In genomic region chr7:12922729-12923128, GRCm38 (mm10) we compare ENCODE assay signal across 7 mouse cellular contexts. TPM values are rescaled to one million over a fixed set of nuclear protein-coding genes. Genes with fewer than 3 reads are reported as not detected.
DNase-seq lines count a peak whose midpoint lies in the region; ATAC-seq and TF ChIP-seq lines count a peak whose summit lies in the region.

No protein-coding gene starts in this region.

- peaks cover 20% of the 10 kb centered on the region for H3K4me1 ChIP-seq in lung, embryonic 16.5 days (replicated peaks; ENCODE audit: control insufficient read depth, insufficient read depth, low read length)
- H3K4me1 ChIP-seq in embryonic facial prominence, embryonic 15.5 days, result peaks cover 42% of the 10 kb centered on the region
- peaks cover 31% of the 10 kb centered on the region for H3K4me1 ChIP-seq in limb, embryonic 10.5 days
- peaks cover 3% of the 10 kb centered on the region; the same call in 1 of the 2 replicates for H3K4me1 ChIP-seq in olfactory bulb, adult 2 months (ENCODE audit: control insufficient read depth, insufficient read depth, low read length)

- H3K9me3 ChIP-seq in lung, embryonic 16.5 days (ENCODE audit: control insufficient read depth, low read length), result no peaks in the 10 kb centered on the region
- H3K9me3 ChIP-seq in embryonic facial prominence, embryonic 15.5 days (replicated peaks), result no peaks in the 10 kb centered on the region
- H3K9me3 ChIP-seq in limb, embryonic 10.5 days (replicated peaks), result no peaks in the 10 kb centered on the region

- no peak for TF ChIP-seq POLR2A in olfactory bulb, adult 2 months (IDR thresholded peaks at IDR 0.05; ENCODE audit: insufficient read depth, low read depth, low read length)

- H3K27me3 ChIP-seq in lung, embryonic 16.5 days (ENCODE audit: control insufficient read depth, insufficient read depth, low read depth, low read length), result no peaks in the 10 kb centered on the region
- peaks cover 7% of the 10 kb centered on the region; the same call in 1 of the 2 replicates for H3K27me3 ChIP-seq in embryonic facial prominence, embryonic 15.5 days
- H3K27me3 ChIP-seq in limb, embryonic 10.5 days (ENCODE audit: low read depth, poor library complexity, severe bottlenecking), result peaks cover 26% of the 10 kb centered on the region

- no peak for ATAC-seq in lung, embryonic 16.5 days (ENCODE audit: low read depth)
- no peak for ATAC-seq in embryonic facial prominence, embryonic 15.5 days (ENCODE audit: insufficient number of reproducible peaks, low FRiP score, low TSS enrichment, low read depth)

- H3K36me3 ChIP-seq in lung, embryonic 16.5 days (ENCODE audit: control insufficient read depth, insufficient read depth, low read length), result peaks cover 36% of the 10 kb centered on the region
- H3K36me3 ChIP-seq in embryonic facial prominence, embryonic 15.5 days, result peaks cover 41% of the 10 kb centered on the region
- H3K36me3 ChIP-seq in limb, embryonic 10.5 days, result peaks cover 49% of the 10 kb centered on the region

- TF ChIP-seq CTCF in olfactory bulb, adult 2 months (IDR thresholded peaks at IDR 0.05; ENCODE audit: insufficient read depth, low read depth, low read length), result no peak

- H3K4me2 ChIP-seq in lung, embryonic 16.5 days (ENCODE audit: low read depth, low read length), result peak overlapping the region; percentile 93
- H3K4me2 ChIP-seq in embryonic facial prominence, embryonic 15.5 days (replicated peaks), result peak overlapping the region; percentile 87

- DNase-seq in lung, postnatal 36 days, result no peak
- DNase-seq in limb, embryonic 10.5 days (ENCODE audit: low spot score), result no peak
- no peak for DNase-seq in adrenal gland, adult 8-10 months
- no peak for DNase-seq in left cerebral cortex, postnatal 36 days (ENCODE audit: low spot score in 2 of 2)

- intact Hi-C loops in left cerebral cortex, postnatal 36 days (cut with DNase I), result loop anchor here (2.0 to 5.0 kb wide), 3 partner anchors 26 to 110 kb away; partner anchors contain the start of gene Chmp2a

- H3K27ac ChIP-seq in lung, embryonic 16.5 days (ENCODE audit: low read length), result no peak overlapping the region
- H3K27ac ChIP-seq in embryonic facial prominence, embryonic 15.5 days (replicated peaks), result 0 out of 2 replicates have a peak overlapping the region, but pooled peaks have one; percentile 51
- H3K27ac ChIP-seq in limb, embryonic 10.5 days, result peak overlapping the region; percentile 96
- no peak overlapping the region for H3K27ac ChIP-seq in olfactory bulb, adult 2 months (ENCODE audit: insufficient read depth, low read depth, low read length)

- WGBS in lung, embryonic 16.5 days, result 2% methylated on average over 8 of the region's 8 CpGs
- WGBS in embryonic facial prominence, embryonic 15.5 days, result 2% methylated on average over 8 of the region's 8 CpGs
- 4% methylated on average over 8 of the region's 8 CpGs for WGBS in limb, embryonic 10.5 days
- WGBS in olfactory bulb, adult 2 months, result 2% methylated on average over 8 of the region's 8 CpGs

- peak overlapping the region; percentile 100 for H3K4me3 ChIP-seq in lung, embryonic 16.5 days (ENCODE audit: low read length)
- H3K4me3 ChIP-seq in embryonic facial prominence, embryonic 15.5 days (replicated peaks), result peak overlapping the region; percentile 99
- peak overlapping the region; percentile 92 for H3K4me3 ChIP-seq in limb, embryonic 10.5 days
- H3K4me3 ChIP-seq in olfactory bulb, adult 2 months (ENCODE audit: insufficient read depth, low read depth, low read length), result peak overlapping the region; percentile 63

- peak overlapping the region; percentile 96 for H3K9ac ChIP-seq in lung, embryonic 16.5 days (ENCODE audit: low read length)
- H3K9ac ChIP-seq in embryonic facial prominence, embryonic 15.5 days, result peak overlapping the region; percentile 93

RNA-seq across cellular contexts. Expression of gene Rps5, which starts 0.6 kb away (rescaled TPM):
- polyA plus RNA-seq in lung, embryonic 16.5 days (2015; fragmentation: Nextera tagmentation; extraction: Ambion mirVana), result 950 and 1,039 TPM in 2 replicates
- 1,070 and 1,140 TPM in 2 replicates for polyA plus RNA-seq in embryonic facial prominence, embryonic 15.5 days (2015; fragmentation: Nextera tagmentation; extraction: Ambion mirVana)
- polyA plus RNA-seq in limb, embryonic 10.5 days (2016; fragmentation: Nextera tagmentation; extraction: Ambion mirVana), result 1,082 and 1,228 TPM in 2 replicates
- 651 TPM in 1 of 2 replicates, not detected in the other for polyA plus RNA-seq in olfactory bulb, adult 2 months (2012; ENCODE audit: insufficient read depth, insufficient read length, low replicate concordance, missing spikeins)
- 100 to 1,000 TPM; 901 to 965 (median 918) TPM for total RNA-seq in adrenal gland, adult 8-10 months (2022)
- total RNA-seq in left cerebral cortex, postnatal 36 days (2021), result 100 to 1,000 TPM; 335 to 413 TPM

RNA-seq across cellular contexts. Expression of gene Rnf225, which starts 4.5 kb away (rescaled TPM):
- 1.4 and 1.8 TPM in 2 replicates for polyA plus RNA-seq in lung, embryonic 16.5 days (2015; fragmentation: Nextera tagmentation; extraction: Ambion mirVana)
- 2.6 and 2.8 TPM in 2 replicates for polyA plus RNA-seq in embryonic facial prominence, embryonic 15.5 days (2015; fragmentation: Nextera tagmentation; extraction: Ambion mirVana)
- polyA plus RNA-seq in limb, embryonic 10.5 days (2016; fragmentation: Nextera tagmentation; extraction: Ambion mirVana), result 0.66 and 0.94 TPM in 2 replicates
- not detected in 2 replicates for polyA plus RNA-seq in olfactory bulb, adult 2 months (2012; ENCODE audit: insufficient read depth, insufficient read length, low replicate concordance, missing spikeins)
- under 1 TPM; 0.20 to 0.38 (median 0.34) TPM for total RNA-seq in adrenal gland, adult 8-10 months (2022)
- total RNA-seq in left cerebral cortex, postnatal 36 days (2021), result under 1 TPM; 0.86 to 0.99 TPM

RNA-seq across cellular contexts. Expression of gene Zscan22, which starts 25.1 kb away (rescaled TPM):
- 16.7 and 17.1 TPM in 2 replicates for polyA plus RNA-seq in lung, embryonic 16.5 days (2015; fragmentation: Nextera tagmentation; extraction: Ambion mirVana)
- 17.5 and 17.7 TPM in 2 replicates for polyA plus RNA-seq in embryonic facial prominence, embryonic 15.5 days (2015; fragmentation: Nextera tagmentation; extraction: Ambion mirVana)
- polyA plus RNA-seq in limb, embryonic 10.5 days (2016; fragmentation: Nextera tagmentation; extraction: Ambion mirVana), result 22.4 and 23.1 TPM in 2 replicates
- polyA plus RNA-seq in olfactory bulb, adult 2 months (2012; ENCODE audit: insufficient read depth, insufficient read length, low replicate concordance, missing spikeins), result not detected in 2 replicates
- total RNA-seq in adrenal gland, adult 8-10 months (2022), result 10 to 100 TPM; 12.0 to 19.1 (median 16.4) TPM
- 10 to 100 TPM; 12.2 to 15.5 TPM for total RNA-seq in left cerebral cortex, postnatal 36 days (2021)

RNA-seq across cellular contexts. Expression of gene Zfp128, which starts 41.8 kb away (rescaled TPM):
- polyA plus RNA-seq in lung, embryonic 16.5 days (2015; fragmentation: Nextera tagmentation; extraction: Ambion mirVana), result 4.1 and 4.7 TPM in 2 replicates
- 5.0 and 5.1 TPM in 2 replicates for polyA plus RNA-seq in embryonic facial prominence, embryonic 15.5 days (2015; fragmentation: Nextera tagmentation; extraction: Ambion mirVana)
- polyA plus RNA-seq in limb, embryonic 10.5 days (2016; fragmentation: Nextera tagmentation; extraction: Ambion mirVana), result 5.0 and 7.4 TPM in 2 replicates
- not detected in 2 replicates for polyA plus RNA-seq in olfactory bulb, adult 2 months (2012; ENCODE audit: insufficient read depth, insufficient read length, low replicate concordance, missing spikeins)
- total RNA-seq in adrenal gland, adult 8-10 months (2022), result 1 to 10 TPM; 3.5 to 6.3 (median 4.1) TPM
- 1 to 10 TPM; 7.0 to 7.6 TPM for total RNA-seq in left cerebral cortex, postnatal 36 days (2021)

RNA-seq across cellular contexts. Expression of gene Zfp324, which starts 42.9 kb away (rescaled TPM):
- 9.7 and 10.6 TPM in 2 replicates for polyA plus RNA-seq in lung, embryonic 16.5 days (2015; fragmentation: Nextera tagmentation; extraction: Ambion mirVana)
- 12.9 and 14.0 TPM in 2 replicates for polyA plus RNA-seq in embryonic facial prominence, embryonic 15.5 days (2015; fragmentation: Nextera tagmentation; extraction: Ambion mirVana)
- polyA plus RNA-seq in limb, embryonic 10.5 days (2016; fragmentation: Nextera tagmentation; extraction: Ambion mirVana), result 8.4 and 12.0 TPM in 2 replicates
- not detected in 2 replicates for polyA plus RNA-seq in olfactory bulb, adult 2 months (2012; ENCODE audit: insufficient read depth, insufficient read length, low replicate concordance, missing spikeins)
- total RNA-seq in adrenal gland, adult 8-10 months (2022), result 10 to 100 TPM; 11.9 to 15.8 (median 13.8) TPM
- total RNA-seq in left cerebral cortex, postnatal 36 days (2021), result 10 to 100 TPM in 1 of 2 experiments, 1 to 10 TPM in 1; 9.4 to 11.7 TPM

Comparison
In these comparisons a context has a peak if more than half of its experiments do, and no peak if none do; other contexts are left out.
1. H3K27ac ChIP-seq: peak in embryonic facial prominence, embryonic 15.5 days (single experiment) and limb, embryonic 10.5 days (single experiment); none in lung, embryonic 16.5 days (single experiment) and olfactory bulb, adult 2 months (single experiment).
2. RNA of gene Zscan22, which starts 25.1 kb away (polyA plus RNA-seq): 22.4 to 23.1 TPM in limb, embryonic 10.5 days, 17.5 to 17.7 TPM in embryonic facial prominence, embryonic 15.5 days and 16.7 to 17.1 TPM in lung, embryonic 16.5 days; not detected in olfactory bulb, adult 2 months; every median in the first group is over 10 times any median in the second.
3. Peak in every context shown above with its lines, with median percentiles within 50 percentile points of each other: H3K4me3 ChIP-seq.